Comparison of ENCODE assay signal across 8 mouse cellular contexts in the genomic region with DNA sequence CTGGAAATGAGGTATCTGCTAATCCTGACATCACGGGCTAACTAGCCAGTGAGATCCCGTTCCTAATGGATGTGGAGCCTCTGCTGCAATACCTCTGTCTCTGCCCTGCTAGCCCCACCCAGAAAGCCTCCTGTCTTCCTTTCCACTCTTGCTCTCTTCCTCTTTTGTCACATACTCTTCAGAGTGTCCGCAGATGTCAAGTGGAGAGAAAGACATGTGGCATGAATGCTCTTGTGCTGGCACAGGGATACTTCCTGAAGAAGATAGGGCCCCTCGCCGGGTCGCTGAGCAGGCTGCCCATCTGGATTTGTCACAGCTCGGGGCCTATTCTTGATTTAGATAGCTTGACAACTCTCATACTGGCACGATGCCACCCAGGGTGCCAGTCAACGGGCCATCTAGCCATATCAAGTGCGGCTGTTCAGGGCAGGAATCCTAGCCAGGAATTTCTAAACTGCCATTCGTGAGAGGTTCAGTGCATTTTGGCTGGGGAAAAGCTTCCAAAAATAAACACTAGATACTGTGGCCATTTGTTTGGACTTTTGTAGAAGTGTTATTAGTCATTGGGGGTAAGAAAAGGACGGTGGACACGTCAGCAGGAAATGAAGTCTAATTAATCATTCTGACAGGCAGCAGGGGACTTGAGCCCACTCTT. TPM values are rescaled to one million over a fixed set of nuclear protein-coding genes. Genes with fewer than 3 reads are reported as not detected.
DNase-seq lines count a peak whose midpoint lies in the region; ATAC-seq and TF ChIP-seq lines count a peak whose summit lies in the region.
"Had no signal": no experiment of that assay in that cellular context is flagged by ENCODE, and none has a peak within 500 bp of the region (broad histone marks: within the 10 kb centered on the region; RNA-seq: fewer than 3 reads in every experiment).

No protein-coding gene starts in this region.

- 51% methylated on average over 13 of the region's 13 CpGs for WGBS in hindbrain, embryonic 10.5 days
- 10% methylated on average over 13 of the region's 13 CpGs for WGBS in lung, adult 2 months
- 27% methylated on average over 13 of the region's 13 CpGs for WGBS in stomach, embryonic 16.5 days

- peaks cover 25% of the 10 kb centered on the region for H3K4me1 ChIP-seq in hindbrain, embryonic 10.5 days (replicated peaks)
- peaks cover 16% of the 10 kb centered on the region for H3K4me1 ChIP-seq in lung, adult 2 months (ENCODE audit: control insufficient read depth, insufficient read depth, low read length)
- H3K4me1 ChIP-seq in stomach, embryonic 16.5 days (ENCODE audit: control insufficient read depth, insufficient read depth, low read length): peaks cover 5% of the 10 kb centered on the region

- no peak overlapping the region for H3K4me3 ChIP-seq in hindbrain, embryonic 10.5 days
- peak overlapping the region; percentile 6 for H3K4me3 ChIP-seq in lung, adult 2 months (replicated peaks; ENCODE audit: extremely low read depth, low read depth, low read length)
- H3K4me3 ChIP-seq in stomach, embryonic 16.5 days (replicated peaks; ENCODE audit: low read length): no peak overlapping the region
- H3K4me3 ChIP-seq: limb, embryonic 13.5 days had no signal

- H3K36me3 ChIP-seq in hindbrain, embryonic 10.5 days: no peaks in the 10 kb centered on the region
- no peaks in the 10 kb centered on the region for H3K36me3 ChIP-seq in stomach, embryonic 16.5 days (ENCODE audit: control insufficient read depth, insufficient read depth, low read length)
- H3K36me3 ChIP-seq: limb, embryonic 13.5 days had no signal

- no peaks in the 10 kb centered on the region for H3K27me3 ChIP-seq in hindbrain, embryonic 10.5 days (ENCODE audit: insufficient read depth, poor library complexity, severe bottlenecking)
- no peaks in the 10 kb centered on the region for H3K27me3 ChIP-seq in stomach, embryonic 16.5 days (ENCODE audit: control insufficient read depth, insufficient read depth, low read length)
- H3K27me3 ChIP-seq: limb, embryonic 13.5 days had no signal

- DNase-seq in right cerebral cortex, postnatal 10 days (ENCODE audit: low spot score in 2 of 2): peak; percentile 49 to 51
- no peak for DNase-seq in right cerebral cortex, postnatal 25 days
- peak; percentile 74 for DNase-seq in gastrocnemius, adult 18-20 months (ENCODE audit: low spot score)
- DNase-seq in hindbrain, embryonic 10.5 days (ENCODE audit: low spot score): no peak
- DNase-seq in lung, adult 2 months: peak; percentile 72
- no peak for DNase-seq in B cell, adult 2 months

- H3K9ac ChIP-seq in stomach, embryonic 16.5 days (ENCODE audit: low read length): peak overlapping the region; percentile 20; the same call in 1 of the 2 replicates
- H3K9ac ChIP-seq: limb, embryonic 13.5 days had no signal

- no peak for TF ChIP-seq POLR2A in lung, adult 2 months (IDR thresholded peaks at IDR 0.05; ENCODE audit: borderline replicate concordance, extremely low read depth, low read depth, low read length)

- H3K4me2 ChIP-seq in stomach, embryonic 16.5 days (ENCODE audit: low read depth, low read length): no peak overlapping the region
- H3K4me2 ChIP-seq: limb, embryonic 13.5 days had no signal

- no peaks in the 10 kb centered on the region for H3K9me3 ChIP-seq in hindbrain, embryonic 10.5 days
- no peaks in the 10 kb centered on the region for H3K9me3 ChIP-seq in stomach, embryonic 16.5 days (replicated peaks; ENCODE audit: control insufficient read depth, low read length)
- H3K9me3 ChIP-seq: limb, embryonic 13.5 days had no signal

- H3K27ac ChIP-seq in hindbrain, embryonic 10.5 days: peak overlapping the region; percentile 23; the same call in 1 of the 2 replicates
- H3K27ac ChIP-seq in stomach, embryonic 16.5 days (ENCODE audit: low read length): peak overlapping the region; percentile 40; the same call in 1 of the 2 replicates
- H3K27ac ChIP-seq: limb, embryonic 13.5 days had no signal

- peak; percentile 56; the same call in 1 of the 2 replicates for ATAC-seq in stomach, embryonic 16.5 days (ENCODE audit: insufficient read depth, low FRiP score)

- TF ChIP-seq CTCF in lung, adult 2 months (IDR thresholded peaks at IDR 0.05; ENCODE audit: insufficient read depth, low read length): no peak

RNA-seq across cellular contexts. Expression of a gene that starts 35.8 kb away (rescaled TPM):
- total RNA-seq in gastrocnemius, adult 18-20 months (2021): 10 to 100 TPM; 24.1 to 27.0 TPM
- 42.9 and 55.4 TPM in 2 replicates for polyA plus RNA-seq in hindbrain, embryonic 10.5 days (2016; fragmentation: Nextera tagmentation; extraction: Ambion mirVana)
- 4.9 and 6.3 TPM in 2 replicates for polyA plus RNA-seq in lung, adult 2 months (2012; rRNA removed)
- 38.0 and 40.2 TPM in 2 replicates for polyA plus RNA-seq in stomach, embryonic 16.5 days (2015; fragmentation: Nextera tagmentation; extraction: Ambion mirVana)

Comparison
In these comparisons a context has a peak if more than half of its experiments do, and no peak if none do; other contexts are left out.
1. DNase-seq: peak in right cerebral cortex, postnatal 10 days (2 of 2), gastrocnemius, adult 18-20 months (single experiment) and lung, adult 2 months (single experiment); none in right cerebral cortex, postnatal 25 days (single experiment), hindbrain, embryonic 10.5 days (single experiment) and B cell, adult 2 months (0 of 2).